Mouse (Mus musculus): Measurements from ENCODE around the gene Arglu1.
A peak's percentile ranks its signal among the peaks of the same experiment; 100 is the strongest.

Arglu1 gene

DNA sequence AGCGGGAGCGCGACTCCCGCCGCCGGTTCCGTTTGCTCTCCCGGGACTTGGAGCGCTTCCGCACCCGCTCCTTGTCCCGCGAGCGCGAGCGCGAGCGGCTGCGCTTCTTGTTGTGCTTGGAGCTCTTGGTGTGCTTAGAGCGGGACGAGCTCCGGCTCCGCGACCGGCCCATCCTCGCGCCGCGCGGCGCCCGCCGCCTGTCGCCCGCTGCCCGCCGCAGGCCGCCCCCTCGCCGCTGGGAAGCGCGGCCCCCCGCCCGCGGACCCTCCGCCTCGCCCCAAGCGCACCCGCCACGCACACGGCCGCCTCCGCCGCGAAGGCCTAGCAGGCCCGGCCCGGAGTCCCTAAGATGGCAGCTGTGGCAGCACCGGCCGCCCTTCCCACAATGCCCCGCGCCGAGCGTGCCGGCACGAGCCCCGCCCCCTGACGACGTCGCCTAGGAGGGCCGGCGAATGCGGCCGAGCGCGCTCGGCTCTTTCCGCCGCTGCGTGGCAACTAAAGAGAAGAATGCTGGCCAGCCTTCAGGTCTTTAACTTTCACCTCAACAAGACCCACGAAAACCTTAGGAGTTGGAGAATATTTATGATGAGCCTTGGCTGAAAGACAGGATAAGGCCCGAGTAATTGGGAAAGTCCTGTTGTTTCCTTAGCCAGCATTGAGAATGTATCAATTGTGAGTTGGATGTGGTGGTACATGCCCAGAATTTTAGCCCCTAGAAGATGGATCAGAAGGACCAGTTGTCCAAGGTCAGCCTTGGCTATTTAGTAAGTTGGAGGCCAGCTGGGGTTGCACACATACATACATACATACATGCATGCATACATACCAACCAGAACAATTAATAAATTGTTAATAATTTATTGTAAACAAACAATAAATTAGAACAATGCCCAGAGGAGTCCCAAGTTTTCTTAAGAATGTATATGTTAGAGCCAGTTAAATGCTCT lies at the start of gene Arglu1:
Gene Arglu1 (minus strand): TSS at position 376 of the 947 bp plus-strand sequence.
- peak; percentile 49 for DNase-seq (ENCODE audit: extremely low read depth, low read depth)

DNA sequence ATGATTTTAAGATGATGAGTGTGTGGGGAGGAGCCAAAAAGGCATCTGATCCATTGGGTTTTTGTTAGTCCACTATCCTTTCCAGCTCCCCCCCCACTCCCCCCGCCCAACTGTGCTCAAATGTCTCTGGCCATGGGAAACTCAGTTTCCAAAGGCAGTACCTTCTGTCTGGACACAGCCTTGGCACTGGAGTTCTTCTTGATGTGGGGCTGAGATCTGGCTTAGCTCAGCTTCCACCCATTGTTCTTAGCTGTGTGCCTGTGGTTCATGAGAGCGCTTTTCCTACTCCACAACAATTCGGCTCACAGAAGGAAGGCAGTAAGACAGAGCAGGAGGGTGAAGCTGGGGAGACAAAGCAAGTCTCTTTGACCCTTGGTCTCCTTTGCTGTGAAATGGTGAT lies 47.0 kb upstream of the Arglu1 start:
- DNase-seq (ENCODE audit: extremely low read depth, low read depth): no peak

DNA sequence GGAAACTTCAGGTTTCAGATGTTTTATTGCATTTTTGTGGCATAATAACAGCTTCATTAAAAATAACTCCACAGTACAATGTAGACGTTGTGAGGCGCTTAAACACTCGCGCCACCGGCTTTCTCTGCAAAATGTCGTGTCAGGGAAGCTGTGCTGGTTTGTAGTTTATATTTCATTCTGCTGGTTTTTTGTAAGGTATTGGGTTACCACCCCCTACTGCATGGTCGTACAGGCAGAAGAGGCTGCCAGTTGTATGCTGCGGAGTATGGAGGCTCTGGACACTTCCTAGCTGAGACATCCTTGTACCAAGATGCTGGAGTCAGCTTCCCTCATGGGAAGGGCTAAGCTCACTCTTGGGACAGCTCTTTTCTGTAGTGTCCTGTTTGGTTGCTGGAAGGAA lies 46.5 kb upstream of the Arglu1 start:
- DNase-seq (ENCODE audit: extremely low read depth, low read depth): no peak

DNA sequence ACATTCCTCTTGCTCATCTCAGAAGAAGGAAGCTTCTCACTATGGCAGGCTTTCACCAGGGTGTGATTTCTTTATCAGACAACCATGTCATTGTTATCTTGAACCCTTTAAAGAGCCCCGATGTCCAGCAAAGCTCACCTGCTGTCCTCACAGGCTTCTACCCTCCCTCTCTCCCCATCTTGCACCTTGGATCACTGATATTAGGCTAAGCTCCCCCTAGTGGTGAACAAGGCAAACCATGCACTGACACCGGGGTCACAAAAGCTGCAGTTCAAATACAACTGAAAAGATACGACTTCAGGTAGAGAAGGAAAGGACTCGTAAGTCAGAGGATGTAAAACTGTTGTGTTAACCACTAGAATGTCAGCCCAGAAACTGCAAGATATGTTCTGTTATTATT lies 43.5 kb upstream of the Arglu1 start:
- DNase-seq (ENCODE audit: extremely low read depth, low read depth): no peak

GRCm38 (mm10) chr8:8728643-8729042 lies 38.3 kb upstream of the Arglu1 start:
- DNase-seq (ENCODE audit: extremely low read depth, low read depth): no peak

- DNase-seq (ENCODE audit: extremely low read depth, low read depth): no peak
Observed at GRCm38 (mm10) chr8:8726547-8726946, 36.2 kb upstream of the Arglu1 start.

DNA sequence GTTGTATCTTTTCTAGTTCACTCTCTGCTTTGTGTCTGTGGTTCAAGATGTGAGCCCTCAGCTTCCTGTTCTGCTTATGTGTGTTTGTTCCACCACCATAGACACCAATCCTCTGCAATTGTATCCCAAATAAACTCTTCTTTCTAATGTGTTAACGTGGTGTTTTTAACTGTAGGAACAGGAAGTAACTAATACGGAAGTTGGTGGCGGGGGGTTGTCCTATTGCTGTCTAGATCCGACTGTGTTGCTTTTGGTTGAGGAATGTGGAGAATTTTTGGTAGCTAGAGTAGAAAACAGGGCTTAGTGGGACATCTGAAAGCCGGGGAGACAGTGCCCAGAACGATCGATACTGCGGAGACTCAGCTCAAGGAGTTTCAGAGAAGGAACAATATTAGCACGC lies 14.5 kb upstream of the Arglu1 start:
- no peak for DNase-seq (ENCODE audit: extremely low read depth, low read depth)

- no peak for DNase-seq (ENCODE audit: extremely low read depth, low read depth)
Observed at GRCm38 (mm10) chr8:8703668-8704067, 13.3 kb upstream of the Arglu1 start.

DNA sequence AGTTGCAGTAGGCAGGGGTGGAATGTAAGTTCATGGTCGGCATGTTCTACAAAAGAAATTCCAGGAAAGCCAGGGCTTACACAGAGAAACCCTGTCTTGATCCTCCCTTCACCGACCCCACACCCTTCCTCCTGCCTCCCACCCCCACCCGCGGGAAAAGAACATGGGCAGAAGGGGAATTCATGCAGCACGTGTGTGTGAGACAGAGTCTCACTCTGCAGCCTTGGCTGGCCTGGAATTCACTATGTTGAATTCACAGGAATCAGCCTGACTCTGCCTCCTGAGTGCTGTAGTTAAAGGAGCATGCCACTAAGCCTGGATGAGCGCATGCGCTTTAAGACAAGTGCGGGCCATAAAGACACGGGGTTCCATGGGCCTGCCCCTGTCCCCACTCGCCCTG lies 10.5 kb upstream of the Arglu1 start:
- no peak for DNase-seq (ENCODE audit: extremely low read depth, low read depth)

DNA sequence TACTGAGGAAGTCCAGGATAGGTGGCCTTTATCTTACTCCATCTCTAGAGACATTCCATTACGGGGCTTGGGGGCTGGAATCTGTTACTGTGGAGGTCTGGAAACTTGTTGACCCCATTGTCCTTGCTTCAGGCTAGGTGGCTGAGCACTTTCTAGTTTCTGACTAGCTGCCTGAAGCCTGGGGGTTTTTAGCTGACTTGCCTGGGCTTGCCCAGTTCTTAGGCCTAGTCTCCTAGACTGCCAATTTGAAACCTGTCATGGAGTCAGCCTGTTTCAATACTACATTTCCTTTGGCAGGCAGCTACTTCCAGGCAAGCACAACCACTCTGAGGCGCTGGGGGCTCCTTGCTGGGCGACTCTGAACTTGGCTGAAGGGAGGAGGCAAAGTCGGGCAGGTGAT lies 9.9 kb upstream of the Arglu1 start:
- no peak for DNase-seq (ENCODE audit: extremely low read depth, low read depth)

DNA sequence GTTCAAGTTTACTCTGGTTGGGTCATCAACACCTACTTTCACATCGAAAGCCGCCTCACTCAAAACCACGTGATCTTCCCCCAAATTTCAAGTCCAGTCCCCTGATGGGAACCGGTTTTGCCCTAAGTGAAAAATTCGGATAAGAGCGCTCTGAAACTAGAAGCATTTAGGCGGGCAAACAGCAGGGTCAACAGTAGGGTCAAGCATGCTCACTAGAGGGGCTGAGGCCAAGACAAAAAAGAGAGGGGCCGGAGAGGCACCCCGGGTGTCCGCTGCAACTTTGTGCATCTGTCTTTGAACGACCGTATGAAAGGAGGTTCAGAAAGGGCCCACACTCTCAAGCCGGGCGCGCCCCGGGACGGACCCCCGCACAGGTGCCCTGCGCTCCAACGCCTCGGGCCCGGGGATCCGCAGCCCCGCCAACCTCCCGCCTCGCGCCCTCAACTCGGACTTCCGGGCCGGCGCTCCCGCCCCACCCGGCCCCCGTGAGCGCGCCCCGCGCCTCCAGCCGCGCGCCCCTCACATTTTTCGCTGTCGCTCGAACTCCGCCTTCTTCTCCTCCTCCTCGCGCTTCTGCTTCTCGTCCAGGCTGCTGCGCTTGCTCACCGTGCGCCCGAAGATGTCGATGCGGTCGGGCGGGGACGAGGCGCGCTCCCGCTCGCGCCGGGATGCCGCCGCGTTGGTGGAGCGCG lies 721 bp downstream of the Arglu1 start:
- peak; percentile 39 for DNase-seq (ENCODE audit: extremely low read depth, low read depth)

GRCm38 (mm10) chr8:8688823-8689453 lies 1.4 kb downstream of the Arglu1 start:
- DNase-seq (ENCODE audit: extremely low read depth, low read depth): no peak

DNA sequence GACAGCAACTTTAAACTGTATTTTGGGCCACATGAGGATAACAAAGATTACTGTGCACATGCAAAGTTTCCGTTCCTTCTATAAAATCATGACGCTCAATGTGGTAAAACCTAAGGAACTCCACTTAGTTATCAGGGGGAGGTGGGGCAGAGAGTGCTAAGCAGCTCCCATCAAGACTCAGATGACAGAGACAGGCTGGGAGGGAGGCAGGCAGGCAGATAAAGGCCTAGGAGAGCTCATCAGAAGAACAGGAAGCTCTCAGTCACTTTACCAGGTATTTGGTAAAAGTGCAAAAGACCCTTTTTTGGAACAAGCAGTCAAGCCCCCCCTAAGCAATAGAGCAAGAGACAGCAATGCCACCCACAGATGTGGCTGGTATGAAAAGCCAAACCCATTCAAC lies 4.8 kb downstream of the Arglu1 start:
- DNase-seq (ENCODE audit: extremely low read depth, low read depth): no peak

DNA sequence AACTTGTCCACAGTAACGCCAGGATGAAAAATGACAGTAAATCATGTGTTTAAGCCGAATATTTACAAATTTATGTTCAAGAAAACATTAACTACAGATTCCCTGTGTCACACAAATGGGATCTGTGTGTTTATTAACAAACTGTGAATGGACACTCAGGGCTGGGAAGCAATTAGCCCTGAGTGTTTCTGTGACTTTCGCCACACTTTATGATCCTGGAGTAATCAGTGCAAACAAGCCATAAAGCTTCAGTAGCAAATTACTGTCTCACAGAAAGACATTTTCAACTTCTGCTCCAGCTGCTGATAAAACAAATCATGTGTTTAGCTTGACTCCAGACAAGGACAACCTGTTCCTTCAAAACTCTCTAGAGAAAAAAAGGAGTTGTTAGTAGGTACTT lies 7.6 kb downstream of the Arglu1 start:
- DNase-seq (ENCODE audit: extremely low read depth, low read depth): no peak

DNA sequence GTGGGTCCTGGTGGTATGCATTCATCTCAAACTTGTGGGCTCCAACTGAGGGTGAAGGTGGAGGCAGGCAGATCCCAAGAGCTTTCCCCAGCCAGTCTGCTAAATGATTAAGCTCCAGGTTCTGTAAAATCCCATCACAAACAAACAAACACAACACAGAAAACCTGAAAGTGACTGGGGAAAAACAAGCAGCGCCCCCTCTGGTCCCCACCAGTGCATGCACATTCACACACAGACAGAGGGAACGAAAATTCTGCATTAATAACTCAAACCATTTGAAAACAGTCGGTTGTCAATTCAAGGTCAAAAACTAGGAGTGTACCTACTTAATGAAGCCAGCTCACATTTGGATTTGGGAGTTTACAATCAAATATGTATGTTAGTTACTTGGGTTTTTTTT lies 12.1 kb downstream of the Arglu1 start:
- DNase-seq (ENCODE audit: extremely low read depth, low read depth): no peak

DNA sequence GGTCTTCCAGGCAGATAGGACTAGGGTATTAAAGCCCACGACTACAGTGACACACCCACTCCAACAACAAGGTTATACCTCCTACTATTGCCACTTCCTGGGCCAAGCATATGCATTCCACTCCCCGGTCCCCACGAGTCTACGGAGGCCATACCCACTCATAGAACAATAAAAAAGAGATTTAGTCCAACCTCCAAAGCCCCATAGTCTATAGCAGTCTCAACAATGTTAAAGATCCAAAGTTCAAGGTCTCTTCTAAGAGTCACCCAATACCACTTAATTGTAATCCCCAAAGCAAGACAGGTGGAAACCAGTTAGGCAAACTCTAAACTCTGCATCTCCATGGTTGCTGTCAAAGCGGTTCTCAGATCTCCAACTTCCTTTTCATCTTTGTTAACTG lies 15.5 kb downstream of the Arglu1 start:
- DNase-seq (ENCODE audit: extremely low read depth, low read depth): no peak

DNA sequence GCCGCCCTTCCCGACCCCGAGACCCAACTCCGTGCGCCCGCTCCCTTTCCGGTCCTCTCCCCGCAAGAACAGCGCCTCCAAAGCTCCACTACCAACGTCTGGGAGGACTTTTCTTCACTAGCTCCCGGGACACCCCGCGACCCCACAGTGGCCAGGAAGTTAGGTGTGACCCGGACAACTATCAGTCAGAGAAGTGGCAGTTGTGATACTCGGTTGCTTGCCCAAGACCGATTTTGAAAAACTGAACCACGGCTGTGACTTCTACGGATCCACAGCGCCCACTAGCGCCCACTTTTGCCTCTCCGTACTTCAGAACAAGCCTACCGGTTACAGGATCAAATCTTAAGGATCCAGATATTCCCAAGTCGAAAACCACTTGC lies 28.6 kb downstream of the Arglu1 start:
- no peak for DNase-seq (ENCODE audit: extremely low read depth, low read depth)

DNA sequence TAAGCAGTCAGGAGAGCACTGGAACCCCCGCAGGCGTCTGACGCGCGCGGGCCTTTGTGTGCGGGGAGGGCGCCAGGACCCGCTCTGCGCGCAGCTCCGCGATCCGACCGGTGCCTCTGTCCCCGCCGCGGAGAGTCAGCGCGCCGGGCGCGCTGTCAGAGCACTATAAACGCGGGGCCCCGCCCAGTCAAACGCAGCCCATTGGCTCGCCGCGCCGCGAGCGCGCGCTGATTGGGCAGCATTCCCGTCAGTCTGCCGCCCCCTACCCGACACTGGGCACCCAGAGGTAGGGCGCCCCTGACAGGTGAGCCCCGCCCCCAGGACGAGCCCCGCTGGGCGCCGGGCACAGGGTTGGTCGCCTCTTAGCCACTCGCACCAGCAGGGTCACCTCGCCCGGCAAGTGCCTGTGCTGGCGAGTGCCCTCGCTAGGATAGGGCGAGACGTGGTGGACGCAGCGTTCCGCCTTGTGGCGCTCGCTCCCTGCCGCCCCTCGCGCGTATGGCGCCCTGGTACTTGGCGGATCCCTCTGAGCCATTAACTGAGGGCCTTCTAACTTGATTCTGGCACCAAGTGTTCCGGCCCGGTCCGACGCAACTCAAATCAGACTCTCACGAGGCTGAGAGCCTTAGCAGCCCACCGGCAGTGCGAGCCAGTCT lies 29.1 kb downstream of the Arglu1 start, which contains the start of gene Efnb2:
Gene Efnb2 (minus strand): TSS at position 140 of the 656 bp plus-strand sequence.
- DNase-seq (ENCODE audit: extremely low read depth, low read depth): no peak

DNA sequence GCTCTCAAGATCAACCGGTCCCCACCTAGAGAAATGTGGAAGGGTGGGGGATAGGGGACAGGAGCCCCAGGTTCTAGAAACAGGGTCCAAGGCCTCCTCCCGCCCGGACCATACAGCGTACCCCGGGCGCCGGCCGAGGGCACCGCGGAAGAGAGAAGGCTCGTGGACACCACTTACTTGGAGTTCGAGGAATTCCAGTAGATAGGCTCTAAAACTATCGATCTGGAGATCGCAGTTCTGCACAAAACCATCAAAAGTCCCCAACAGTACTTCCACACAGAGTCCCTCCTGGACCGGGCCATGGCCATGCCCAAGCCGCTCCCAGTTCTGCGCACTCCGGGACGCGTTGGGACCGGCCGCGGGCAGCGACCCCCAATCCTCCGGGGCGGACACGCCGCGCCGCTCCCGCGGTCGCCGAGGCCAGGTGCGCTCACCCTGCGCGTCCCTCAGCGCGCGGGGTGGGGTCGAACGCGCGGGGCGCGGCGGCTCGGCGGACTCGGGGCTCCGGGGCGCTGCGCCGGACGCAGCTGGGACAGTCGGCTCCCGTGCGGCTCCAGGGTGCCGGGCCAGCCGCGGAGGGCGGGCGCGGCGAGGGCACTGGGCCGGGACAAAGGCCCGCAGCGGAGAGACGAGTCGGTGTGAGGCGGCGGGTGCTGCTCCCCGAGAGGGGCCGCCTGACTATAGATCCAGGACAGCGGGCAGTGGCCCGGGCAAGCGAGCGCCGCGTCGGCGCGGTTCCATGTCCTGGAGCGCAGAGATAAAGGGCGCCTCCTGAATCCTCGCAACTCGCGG lies 29.8 kb downstream of the Arglu1 start:
- DNase-seq (ENCODE audit: extremely low read depth, low read depth): no peak

- no peak for DNase-seq (ENCODE audit: extremely low read depth, low read depth)
Observed at GRCm38 (mm10) chr8:8659503-8660306, 30.6 kb downstream of the Arglu1 start.

Measured in MEL-GATA-1-ER (cell line).